Mouse (Mus musculus) thymus, postnatal 4 days (tissue): ENCODE measurements at regions not wholly inside any gene's neighbourhood (a gene's known extent, or its start where the extent isn't known, plus 50 kb on each side); places are given as distances from the start of the nearest gene placed in this dataset.
A peak's percentile ranks its signal among the peaks of the same experiment; 100 is the strongest.

ENCODE experiments used
- DNase-seq: peaks from one replicate; pipeline ENCODE4 v3.0.0; 2021

DNA sequence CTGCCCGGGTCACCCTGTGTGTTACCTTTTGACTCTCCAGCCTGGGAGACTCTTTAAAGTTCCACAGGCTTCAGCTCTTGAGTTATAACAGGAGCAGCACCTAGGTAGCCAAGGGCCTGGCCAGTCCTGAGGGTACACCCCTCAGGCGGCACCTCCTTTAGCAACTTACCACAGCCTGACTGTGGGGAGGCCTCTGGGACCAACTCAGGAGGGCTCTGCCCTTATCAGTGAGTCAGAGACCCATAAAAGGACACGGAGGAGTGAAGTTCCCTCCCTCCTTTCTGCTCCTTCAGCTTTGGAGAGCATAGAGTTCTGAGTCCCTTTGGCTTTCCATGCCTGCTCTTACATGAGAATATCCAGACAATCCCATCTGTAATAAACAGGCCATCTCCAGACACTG, 222.5 kb upstream of the Msx2 start:
- no peak for DNase-seq

DNA sequence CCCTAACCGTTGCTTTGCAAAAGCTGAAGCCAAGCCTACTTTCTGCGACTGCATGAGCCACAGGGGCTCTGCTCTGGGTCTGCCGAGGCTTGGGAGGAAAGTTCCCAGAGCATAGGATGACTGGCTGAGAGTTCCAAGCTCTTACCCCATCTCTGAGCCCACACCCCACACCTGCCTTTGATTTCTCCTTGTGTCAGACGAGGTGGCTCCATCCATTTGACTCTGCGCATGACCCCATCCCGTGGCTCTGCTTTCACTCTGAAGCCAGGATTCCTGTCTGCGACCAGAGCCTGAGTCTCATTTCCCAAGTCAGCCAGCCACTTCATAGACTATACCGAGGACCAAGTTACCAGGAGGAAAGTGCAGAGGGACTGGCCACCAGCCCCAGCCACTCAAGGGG, 216.1 kb upstream of the Msx2 start:
- DNase-seq, result no peak

DNA sequence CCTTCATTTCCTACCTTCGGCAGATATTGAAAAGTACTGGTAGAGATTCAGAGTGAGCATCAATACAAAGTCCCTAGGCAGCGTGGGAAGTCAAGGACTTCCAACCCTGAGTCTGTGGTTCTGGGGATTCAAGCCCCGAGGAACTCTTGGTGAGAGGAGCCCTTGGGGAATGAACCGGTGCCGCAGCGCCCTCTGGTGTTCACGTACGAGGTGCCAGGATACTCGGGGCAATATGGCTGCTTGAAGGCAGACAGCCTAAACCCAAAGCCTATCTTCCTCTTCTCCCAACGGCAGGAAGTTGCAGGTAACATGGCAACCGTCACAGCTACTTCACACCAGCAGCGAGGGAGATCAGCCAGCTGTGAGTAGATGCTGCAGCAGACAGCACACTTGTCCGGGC, 215.6 kb upstream of the Msx2 start:
- peak; percentile 59 for DNase-seq

DNA sequence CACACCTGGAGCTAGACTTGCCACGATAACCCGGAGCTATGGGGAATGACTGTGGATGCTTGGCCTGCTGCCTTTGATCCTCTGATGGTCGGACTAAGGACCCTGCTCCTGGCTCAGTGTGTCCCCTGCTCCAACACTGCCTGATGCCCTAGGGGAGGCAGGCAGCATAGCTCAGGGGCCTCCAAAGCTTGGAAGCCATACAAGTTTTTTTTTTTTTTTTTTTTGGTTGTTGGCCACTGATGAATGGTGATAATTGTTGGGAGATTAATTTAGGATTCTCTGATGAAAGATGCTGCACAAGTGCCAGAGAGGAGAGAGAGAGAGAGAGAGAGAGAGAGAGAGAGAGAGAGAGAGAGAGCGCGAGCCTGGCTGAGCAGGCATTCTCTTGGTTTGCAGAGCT, 211.6 kb upstream of the Msx2 start:
- DNase-seq, result no peak

DNA sequence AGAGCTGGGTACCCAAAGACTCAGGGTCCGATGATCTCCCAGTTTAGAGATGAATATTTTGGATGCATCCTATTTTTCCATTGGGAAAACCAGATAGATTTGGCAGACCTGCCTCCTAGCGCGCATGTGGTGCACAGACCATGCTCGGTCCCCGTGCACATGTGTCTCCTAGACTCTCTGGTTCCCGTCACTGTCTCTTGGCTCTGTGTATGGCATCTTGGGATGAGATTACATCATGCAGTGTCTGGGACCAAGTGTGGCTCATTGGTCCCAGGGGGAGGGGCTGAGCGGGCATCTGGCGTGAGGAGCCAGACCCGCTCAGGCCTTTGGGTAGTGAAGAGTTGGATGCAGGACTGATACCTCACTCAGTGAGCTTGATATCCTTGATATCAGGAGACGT, 204.3 kb upstream of the Msx2 start:
- no peak for DNase-seq

DNA sequence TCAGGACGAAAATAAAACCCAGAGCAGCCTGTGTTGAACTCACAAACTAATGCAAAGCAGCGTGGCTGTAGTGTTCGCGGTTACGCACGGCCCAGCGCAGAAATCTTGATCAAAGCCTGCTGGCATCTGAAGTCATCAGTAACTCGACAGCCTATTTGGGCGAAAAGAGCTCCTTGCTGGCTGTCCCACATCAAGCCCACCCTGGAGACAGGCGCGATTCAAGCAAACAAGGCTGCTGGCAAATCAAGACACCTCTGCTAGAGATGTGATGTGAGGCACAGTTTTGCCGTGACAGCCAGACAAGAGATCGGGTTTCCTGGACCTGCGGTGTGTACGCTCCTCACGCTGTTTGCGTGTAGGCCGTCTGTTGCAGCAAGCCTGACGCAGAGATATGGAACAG, 197.5 kb upstream of the Msx2 start:
- no peak for DNase-seq

DNA sequence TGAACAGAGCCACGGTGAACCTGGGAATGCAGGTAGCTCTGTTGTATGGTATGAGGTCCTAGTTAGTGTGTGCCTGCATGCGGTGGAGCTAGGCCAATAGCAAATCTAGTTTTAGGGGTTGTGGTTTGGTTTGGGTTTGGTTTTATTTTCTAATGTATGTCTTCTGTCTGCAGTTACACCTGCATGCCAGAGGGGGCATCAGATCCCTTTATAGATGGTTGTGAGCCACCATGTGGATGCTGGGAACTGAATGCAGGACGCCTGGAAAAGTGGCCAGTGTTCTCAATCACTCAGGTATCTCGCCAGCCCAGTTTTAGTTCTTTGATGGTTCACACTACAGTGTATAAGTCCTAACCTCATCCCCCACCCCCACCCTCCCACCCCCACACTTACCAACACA, 194.6 kb upstream of the Msx2 start:
- no peak for DNase-seq

DNA sequence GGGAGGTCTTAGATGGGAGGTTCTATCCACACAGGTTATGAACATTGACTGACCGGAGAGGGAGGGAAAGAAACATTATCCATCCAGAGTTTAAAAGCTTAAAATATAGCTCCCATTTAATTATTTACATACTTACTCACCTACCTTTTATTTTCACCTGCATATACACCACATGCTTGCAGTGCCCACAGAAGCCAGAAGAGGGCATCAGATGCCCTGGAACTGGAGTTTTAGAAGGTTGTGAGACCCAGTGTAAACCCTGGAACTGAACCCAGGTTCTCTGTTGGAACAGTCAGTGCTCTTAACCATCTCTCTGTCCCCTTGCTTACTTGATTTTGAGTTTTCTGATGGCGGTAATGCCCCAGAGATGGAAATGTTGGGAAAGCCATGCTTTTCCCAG, 192.7 kb upstream of the Msx2 start:
- DNase-seq, result no peak

DNA sequence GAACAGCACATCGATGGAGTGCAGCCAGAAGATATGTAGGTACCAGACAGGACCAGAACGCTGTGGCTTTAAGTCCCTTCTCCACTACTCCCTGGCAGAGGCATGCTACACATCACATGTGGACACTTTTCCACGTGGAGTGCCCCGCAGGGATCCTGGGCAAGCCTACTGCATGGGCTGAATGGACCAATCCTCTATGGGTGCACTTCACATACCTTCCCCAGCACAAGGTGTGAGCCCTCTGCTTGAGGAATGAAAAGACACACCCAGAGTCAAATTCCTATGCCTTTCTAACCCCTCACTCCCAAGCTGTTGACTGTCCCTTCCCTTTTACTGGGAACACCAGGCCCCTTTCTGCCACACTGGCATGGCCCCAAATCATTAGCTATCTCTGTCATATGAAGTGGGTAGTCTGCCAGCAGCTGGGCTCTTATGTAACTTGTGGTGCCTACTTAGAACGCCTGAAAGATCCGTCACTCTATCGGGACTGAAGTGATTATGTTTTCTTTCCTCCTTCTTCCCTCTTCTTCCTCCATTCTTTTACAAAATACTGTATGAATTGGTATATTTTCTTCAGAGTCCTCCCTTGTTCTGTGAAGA, 191.9 kb upstream of the Msx2 start:
- DNase-seq, result no peak

DNA sequence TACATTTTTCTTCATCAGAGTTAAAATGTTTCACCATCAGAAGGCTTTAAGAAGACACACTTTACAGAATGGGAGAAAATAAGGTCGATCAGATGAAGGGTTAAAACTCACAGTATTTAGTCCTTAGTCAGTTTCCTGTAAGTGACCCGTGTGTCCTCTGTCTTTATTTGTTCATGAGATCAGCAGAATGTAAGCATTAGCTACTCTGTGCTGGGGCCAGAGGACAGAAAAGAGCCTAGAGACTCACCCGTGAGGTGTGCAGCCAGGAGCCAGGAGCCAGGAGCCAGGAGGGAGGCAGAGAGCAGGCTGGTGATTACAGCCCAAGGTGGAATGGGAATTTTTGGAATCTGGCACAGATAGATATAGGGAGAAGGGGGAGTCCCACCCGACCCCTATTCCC, 180.0 kb upstream of the Msx2 start:
- no peak for DNase-seq

DNA sequence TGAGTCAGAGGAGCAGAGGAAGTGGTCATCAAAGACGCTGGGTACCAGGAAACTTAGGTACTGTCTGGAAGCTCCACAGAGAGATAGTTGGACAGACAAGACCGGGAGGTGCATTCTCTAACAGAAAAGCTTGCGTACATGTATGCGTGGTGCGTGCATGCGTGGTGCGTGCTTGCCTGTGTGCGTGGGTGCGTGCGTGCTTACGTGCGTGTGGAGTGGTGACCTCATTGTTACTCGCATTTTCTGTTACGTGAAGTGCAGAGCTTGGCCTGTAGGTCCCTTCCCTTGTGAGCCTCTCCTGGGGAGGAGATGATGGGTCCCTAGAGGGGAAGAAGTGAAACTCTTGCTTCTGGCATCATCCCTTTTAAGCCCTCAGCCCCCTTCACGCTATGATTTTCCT, 175.5 kb upstream of the Msx2 start:
- DNase-seq, result no peak

DNA sequence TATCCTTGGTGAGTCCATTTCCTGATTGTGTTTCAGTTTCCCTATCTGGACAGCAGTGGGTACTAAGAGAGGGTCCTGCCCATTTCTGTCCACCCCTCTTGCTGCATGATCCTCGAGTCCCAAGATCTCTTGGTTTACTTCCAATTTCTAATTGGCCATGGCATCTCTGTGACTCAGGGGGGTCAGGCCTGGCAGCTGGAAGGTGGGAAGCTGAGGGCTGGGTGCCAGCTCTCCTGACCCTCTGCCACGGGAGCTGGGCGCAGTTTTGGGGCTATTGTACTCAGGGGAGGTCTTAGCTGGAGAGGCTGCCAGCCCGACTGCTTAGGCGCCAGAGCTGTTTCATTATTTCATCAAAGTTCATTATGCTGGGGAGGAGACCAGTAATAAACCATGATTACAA, 169.7 kb upstream of the Msx2 start:
- DNase-seq, result no peak

DNA sequence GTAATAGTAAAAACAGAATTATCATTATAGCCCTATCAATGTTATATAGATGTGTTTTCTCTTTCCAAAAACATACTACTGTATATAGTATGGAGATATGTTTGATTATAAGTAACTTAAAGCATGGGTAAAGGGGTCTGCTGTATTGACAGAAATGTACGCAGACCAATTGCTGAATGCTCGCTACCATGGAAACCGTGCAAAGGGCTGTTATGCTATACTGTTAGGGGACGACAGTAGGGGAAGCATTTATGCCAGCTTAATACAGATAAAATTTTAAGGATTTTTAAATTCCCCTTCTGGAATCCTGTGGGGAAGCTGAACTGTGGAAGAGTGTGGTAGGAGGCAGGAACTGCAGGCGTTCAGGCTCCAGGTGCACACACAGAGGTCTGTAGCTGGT, 166.7 kb upstream of the Msx2 start:
- DNase-seq, result no peak

DNA sequence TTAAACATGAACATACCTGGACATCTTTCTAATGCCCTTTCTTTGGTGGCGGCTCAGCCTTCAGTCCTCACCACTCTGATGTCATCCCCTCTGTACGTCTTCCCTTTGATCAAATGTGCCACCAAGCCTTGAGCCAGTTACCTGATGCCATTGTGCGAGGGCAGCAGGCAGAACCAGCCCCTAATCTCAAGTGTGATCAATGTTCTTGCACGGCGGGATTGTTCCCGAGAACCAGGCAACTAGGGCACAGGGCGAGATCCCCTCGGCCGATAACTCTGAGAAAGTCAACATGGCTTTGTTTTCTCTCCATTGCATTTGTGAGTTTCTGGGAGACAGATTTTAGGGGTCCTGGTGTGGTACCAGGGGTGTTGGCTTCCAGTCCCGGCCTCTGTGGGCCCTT, 166.2 kb upstream of the Msx2 start:
- no peak for DNase-seq

DNA sequence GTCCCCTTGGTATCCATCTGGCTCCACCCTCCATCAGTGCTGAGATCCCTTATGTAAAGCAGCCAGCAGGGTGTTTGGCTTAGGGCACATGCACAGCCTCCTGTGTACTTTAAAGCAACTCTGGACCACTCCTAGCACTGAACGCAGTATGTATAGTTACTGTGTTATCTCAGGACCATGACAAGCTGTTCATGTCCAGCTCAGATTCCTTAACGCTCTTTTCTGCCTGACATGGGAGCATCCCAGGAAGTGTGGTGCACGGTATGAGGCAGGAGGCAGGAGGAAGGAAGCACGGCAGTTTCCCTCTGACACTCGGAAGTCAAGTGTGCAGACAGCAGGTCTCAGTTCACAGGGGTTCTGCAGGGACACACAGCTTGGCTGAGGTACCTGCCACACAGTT, 163.1 kb upstream of the Msx2 start:
- no peak for DNase-seq

DNA sequence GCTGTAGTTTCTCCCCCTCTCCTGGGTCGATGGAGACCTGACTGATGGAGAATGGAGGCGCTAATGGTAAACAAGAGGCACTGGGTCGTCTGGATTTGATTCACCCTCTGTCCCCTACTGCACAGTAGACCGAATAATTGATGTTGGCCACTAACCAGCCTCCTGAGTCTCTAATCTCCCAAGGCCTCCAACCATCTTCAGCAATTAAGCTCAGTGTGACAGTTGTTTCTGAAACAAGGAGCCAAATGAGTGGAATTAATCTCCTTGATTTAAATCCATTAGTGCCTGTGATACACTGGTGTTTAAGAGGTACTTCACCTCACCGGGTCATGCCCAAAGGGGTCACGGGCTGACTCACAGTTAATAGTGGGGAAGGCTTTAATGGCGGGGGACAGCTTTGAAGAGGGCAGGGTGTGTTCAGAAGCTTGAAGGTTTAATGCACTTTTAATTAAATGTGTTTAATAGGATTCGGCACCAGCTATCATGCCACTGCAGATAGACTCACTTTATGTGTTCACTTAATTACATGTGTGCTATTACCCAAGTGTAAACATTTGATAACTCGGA, 161.8 kb upstream of the Msx2 start:
- no peak for DNase-seq

DNA sequence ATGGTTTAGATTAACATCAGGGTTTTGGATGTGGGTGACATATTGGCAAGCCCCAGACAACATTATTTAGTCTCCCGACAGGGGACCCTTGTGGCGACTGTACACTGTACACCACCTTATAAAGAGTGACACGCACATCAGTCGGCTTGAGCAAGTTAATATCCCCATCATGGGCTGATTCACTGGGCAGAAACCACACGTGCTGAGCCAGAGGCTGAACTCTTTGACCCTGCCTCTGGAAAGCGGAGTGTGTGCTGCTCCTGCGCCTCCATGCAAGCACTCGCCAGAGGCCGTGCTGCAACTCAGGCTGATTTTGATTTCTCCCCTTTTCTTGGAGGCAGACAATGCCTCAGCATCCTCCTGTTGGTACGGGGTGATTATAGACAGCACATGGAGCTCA, 125.2 kb upstream of the Msx2 start:
- DNase-seq, result no peak

DNA sequence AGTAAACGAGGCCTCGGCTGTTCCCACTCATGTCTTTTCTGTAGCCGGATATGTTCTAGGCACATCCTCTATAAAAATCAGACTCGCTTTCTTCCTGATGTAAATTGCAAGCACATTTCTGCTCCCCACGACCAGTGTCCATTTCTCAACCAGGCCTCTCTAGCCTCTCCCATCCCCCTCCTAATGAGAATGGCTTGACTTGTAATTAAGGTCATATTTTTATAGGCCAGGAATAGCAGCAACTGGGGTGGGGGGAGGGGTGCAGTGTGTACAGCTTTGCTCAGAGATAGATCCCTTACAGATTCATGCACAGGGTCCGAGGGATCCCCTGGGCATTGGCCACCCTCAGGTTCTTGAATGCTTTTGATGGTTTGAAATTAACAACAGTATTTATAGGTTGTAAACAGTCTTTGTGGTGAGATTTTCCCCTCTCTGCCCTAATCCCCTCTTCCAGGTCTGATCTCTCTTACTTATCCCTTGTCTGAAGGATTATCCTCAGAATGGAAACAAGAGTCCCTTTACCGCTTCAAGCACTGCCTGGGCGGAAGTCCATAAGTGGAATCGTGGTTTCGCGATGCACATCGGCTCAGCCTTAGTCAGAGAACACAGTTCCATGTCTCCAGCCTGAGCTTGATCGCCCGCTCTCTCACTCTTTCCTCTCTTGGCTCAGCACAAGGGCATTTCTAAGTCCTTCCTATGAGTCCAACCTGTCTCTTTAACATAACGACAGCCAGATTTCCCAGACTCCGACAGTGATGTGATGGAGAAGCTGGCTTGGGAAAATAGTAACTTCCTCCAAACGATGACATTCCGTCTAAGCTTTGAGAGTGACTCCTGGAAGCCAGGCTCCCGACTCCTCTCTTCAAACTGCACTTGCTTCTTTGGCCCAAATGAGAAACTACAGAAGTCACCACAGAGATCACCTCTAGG, 124.3 kb upstream of the Msx2 start:
- no peak for DNase-seq

DNA sequence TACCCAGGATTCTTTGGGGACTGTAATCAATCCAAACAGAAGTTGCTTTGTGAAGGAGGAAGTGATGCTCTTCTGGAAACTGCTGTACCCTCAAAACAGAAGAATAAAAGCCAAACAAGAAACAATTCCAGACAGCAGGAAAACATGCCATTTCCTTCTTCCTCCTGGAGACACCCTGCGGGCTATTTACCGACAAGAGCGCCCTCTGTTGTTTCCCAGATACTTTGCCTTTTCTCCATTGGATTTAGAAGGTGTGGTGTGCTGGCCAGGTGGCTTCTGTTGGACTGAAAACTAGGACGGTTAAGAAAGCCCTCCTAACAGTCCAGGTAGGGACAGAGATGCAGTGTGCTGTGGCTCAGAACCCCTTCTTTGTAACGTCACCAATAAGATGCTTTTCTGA, 119.9 kb upstream of the Msx2 start:
- DNase-seq, result no peak

DNA sequence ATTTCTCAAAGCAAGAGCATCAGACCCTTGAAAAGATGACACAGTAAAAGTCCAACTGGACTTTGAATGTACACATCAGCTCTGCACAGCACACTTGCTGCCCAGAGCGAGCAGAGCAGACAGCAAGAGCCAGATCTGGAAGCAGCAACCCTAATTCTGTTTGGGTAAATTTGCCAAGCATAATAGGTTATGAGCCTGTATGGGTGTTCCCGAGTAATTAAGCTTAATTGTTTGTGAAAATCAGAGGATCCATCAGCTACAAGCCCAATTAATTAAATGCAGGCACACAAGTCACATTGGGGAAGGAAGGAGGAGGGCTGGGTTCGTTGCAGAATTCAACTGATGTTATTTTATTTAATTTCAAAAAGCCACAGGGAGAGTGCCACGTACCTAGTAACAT, 113.9 kb upstream of the Msx2 start:
- DNase-seq, result no peak

DNA sequence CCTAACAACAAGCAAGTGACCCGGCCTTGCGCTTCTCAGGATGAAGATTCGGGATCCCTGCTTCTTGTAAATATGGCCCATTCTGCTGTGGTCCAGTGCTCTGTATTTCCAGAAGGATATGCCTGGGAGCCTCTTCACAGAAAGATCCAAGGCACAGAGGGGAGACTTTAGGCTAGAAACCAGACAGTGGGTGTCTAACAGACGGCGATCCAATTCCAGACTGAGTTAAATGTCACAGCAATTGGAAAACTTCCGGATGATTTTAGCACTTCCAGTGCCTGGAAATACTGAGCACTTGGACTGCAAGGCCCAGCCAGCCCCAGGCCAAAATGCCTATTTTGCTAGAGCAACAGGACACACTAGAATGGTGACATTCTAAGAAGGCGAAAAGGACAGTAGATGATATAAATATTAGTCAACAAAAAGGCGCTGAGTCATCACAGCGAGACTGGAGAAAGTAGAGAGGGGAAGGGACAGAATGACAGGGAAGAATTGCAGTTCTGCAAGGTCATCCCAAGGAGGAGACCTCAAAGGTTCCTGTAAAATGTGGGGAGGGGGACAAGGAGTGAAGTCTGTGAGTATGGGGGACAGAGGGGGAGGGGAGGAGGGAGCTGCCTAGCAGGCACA, 111.7 kb upstream of the Msx2 start:
- DNase-seq, result no peak

DNA sequence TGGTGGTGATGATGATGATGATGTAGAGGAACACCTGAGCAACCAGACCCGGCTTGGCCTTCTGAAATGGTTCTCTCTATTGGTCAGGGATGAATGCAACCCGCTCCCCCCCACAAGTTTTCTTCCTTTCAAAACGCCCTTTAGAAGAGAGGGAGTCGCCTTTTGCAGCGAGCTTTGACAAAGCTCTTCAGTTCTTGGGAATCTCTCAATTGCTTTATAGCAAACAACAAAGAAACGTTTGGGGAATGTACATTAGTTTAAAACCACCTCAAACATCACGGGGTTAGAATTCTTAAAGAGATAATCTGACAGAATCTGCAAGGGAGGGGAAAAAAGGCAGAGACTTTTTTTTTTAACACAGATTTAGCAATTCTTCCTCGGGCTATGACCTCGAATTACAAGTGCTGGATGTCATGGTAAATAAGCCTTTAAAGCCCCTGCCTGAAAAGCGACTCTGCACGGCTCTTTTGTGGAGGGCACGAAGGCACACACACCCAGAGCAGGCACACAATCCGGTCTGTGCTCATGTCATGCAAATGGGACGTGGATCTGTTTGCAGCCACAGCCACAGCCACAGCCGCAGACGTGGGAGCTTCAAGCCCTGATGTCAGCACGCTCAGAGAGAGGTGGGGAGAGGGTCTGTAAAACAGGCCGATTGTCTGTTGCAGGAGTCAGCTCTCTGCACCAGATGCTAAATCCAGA, 81.2 kb upstream of the Msx2 start:
- DNase-seq, result no peak

DNA sequence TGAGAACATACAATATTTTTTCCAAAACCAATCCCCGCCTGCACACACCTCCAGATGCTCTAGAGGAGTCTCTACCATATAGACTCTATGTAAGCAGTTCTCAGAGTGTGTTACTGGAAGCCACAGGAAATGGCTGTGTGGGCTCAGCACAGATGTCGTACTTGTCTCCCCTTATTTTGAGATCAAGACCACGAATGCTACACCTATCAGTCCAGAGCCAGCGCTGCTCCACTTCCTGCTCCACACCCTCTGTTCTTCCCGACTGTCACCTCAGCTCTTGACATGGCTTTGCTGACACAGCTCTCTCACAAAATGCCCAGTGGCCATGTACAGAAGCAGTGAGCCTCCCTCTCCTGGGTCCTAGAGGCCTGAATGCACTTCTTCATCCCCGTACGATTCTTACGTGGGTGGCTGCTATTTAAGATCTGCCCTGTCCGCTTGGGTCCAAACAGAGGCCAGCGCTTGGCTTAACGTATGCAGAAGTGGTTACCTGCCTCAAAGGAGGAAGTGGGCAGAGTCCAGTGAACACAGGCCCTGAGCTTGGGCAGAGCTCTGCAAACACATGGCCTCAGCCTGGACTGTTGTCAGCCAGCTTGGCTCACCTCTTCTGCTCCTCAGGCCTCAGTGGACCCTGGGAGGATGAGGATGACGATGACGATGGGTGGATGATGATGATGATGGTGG, 80.5 kb upstream of the Msx2 start:
- no peak for DNase-seq
